Mouse (Mus musculus): ENCODE results near the gene 1810065E05Rik. TPM values are rescaled to one million over a fixed set of nuclear protein-coding genes. Genes with fewer than 3 reads are reported as not detected.

Gene 1810065E05Rik
- total RNA-seq (2022) = not detected

GRCm38 (mm10) chr11:58420815-58421214 is at the start of gene 1810065E05Rik:
1810065E05Rik (plus strand) TSS chr11:58421111.
- no peak for DNase-seq (ENCODE audit: low spot score)

GRCm38 (mm10) chr11:58377273-58377672 is 43.6 kb upstream of the 1810065E05Rik start:
- no peak for DNase-seq (ENCODE audit: low spot score)

GRCm38 (mm10) chr11:58377686-58378085 is 43.2 kb upstream of the 1810065E05Rik start:
- DNase-seq (ENCODE audit: low spot score) = no peak

GRCm38 (mm10) chr11:58378763-58379278 is 42.1 kb upstream of the 1810065E05Rik start, which contains the start of gene Lypd8:
Lypd8 (plus strand) TSS chr11:58379043.
- DNase-seq (ENCODE audit: low spot score) = no peak

GRCm38 (mm10) chr11:58379516-58379915 is 41.4 kb upstream of the 1810065E05Rik start:
- no peak for DNase-seq (ENCODE audit: low spot score)

GRCm38 (mm10) chr11:58382471-58382870 is 38.4 kb upstream of the 1810065E05Rik start:
- DNase-seq (ENCODE audit: low spot score) = no peak

GRCm38 (mm10) chr11:58399985-58400645 is 20.8 kb upstream of the 1810065E05Rik start:
- DNase-seq (ENCODE audit: low spot score) = no peak

- no peak for DNase-seq (ENCODE audit: low spot score)
Observed at GRCm38 (mm10) chr11:58400655-58401054, 20.3 kb upstream of the 1810065E05Rik start.

GRCm38 (mm10) chr11:58408066-58408465 is 12.8 kb upstream of the 1810065E05Rik start:
- DNase-seq (ENCODE audit: low spot score) = no peak

- no peak for DNase-seq (ENCODE audit: low spot score)
Observed at GRCm38 (mm10) chr11:58418336-58418735, 2.6 kb upstream of the 1810065E05Rik start.

- DNase-seq (ENCODE audit: low spot score) = no peak
Observed at GRCm38 (mm10) chr11:58432259-58432658, 11.3 kb downstream of the 1810065E05Rik start, which contains the start of gene Gm12253. Gm12253 (plus strand) TSS chr11:58432559.

GRCm38 (mm10) chr11:58437866-58438265 is 17.0 kb downstream of the 1810065E05Rik start:
- no peak for DNase-seq (ENCODE audit: low spot score)

- DNase-seq (ENCODE audit: low spot score) = no peak
Observed at GRCm38 (mm10) chr11:58452759-58453158, 31.8 kb downstream of the 1810065E05Rik start, which contains the start of gene Lypd9. Lypd9 (minus strand) TSS chr11:58452923.

GRCm38 (mm10) chr11:58453592-58453991 is 32.7 kb downstream of the 1810065E05Rik start:
- DNase-seq (ENCODE audit: low spot score) = no peak

- no peak for DNase-seq (ENCODE audit: low spot score)
Observed at GRCm38 (mm10) chr11:58462170-58462569, 41.3 kb downstream of the 1810065E05Rik start, which contains the start of gene Olfr30. Olfr30 (minus strand) TSS chr11:58462270.

Other genes starting within 250 kb of the 1810065E05Rik start
- gene Mrpl22, start 249.4 kb upstream of the 1810065E05Rik start, total RNA-seq (2022) = 10 to 100 TPM; 45.6 to 62.3 (median 52.4) TPM
- 10 to 100 TPM in 2 of 4 experiments, 1 to 10 TPM in 2; 8.5 to 10.9 (median 9.5) TPM for gene Igtp, start 221.6 kb upstream of the 1810065E05Rik start, total RNA-seq (2022)
- gene Irgm2, start 221.5 kb upstream of the 1810065E05Rik start, total RNA-seq (2022) = 10 to 100 TPM; 10.8 to 11.6 (median 11.5) TPM
- gene 4930438A08Rik, start 146.3 kb upstream of the 1810065E05Rik start, total RNA-seq (2022) = not detected
- gene Zfp692, start 114.0 kb upstream of the 1810065E05Rik start, total RNA-seq (2022) = 1 to 10 TPM; 3.0 to 5.0 (median 3.5) TPM
- 10 to 100 TPM; 41.4 to 45.8 (median 45.2) TPM for gene Zfp672, start 90.8 kb upstream of the 1810065E05Rik start, total RNA-seq (2022)
- gene Sh3bp5l, start 90.4 kb upstream of the 1810065E05Rik start, total RNA-seq (2022) = 10 to 100 TPM; 25.4 to 36.8 (median 30.4) TPM
- gene Lypd8, start 42.1 kb upstream of the 1810065E05Rik start, total RNA-seq (2022) = not detected
- gene Gm12253, start 11.4 kb downstream of the 1810065E05Rik start, total RNA-seq (2022) = not detected
- not detected for gene Lypd9, start 31.8 kb downstream of the 1810065E05Rik start, total RNA-seq (2022)
- not detected for gene Olfr30, start 41.2 kb downstream of the 1810065E05Rik start, total RNA-seq (2022)
- not detected for gene Olfr332, start 71.4 kb downstream of the 1810065E05Rik start, total RNA-seq (2022)
- not detected for gene Olfr331, start 81.5 kb downstream of the 1810065E05Rik start, total RNA-seq (2022)
- gene Olfr330, start 113.7 kb downstream of the 1810065E05Rik start, total RNA-seq (2022) = not detected
- gene Olfr329-ps, start 125.3 kb downstream of the 1810065E05Rik start, total RNA-seq (2022) = not detected
- gene Olfr328, start 134.5 kb downstream of the 1810065E05Rik start, total RNA-seq (2022) = not detected
- not detected for gene Olfr224, start 149.4 kb downstream of the 1810065E05Rik start, total RNA-seq (2022)
- not detected for gene Olfr325, start 156.6 kb downstream of the 1810065E05Rik start, total RNA-seq (2022)
- not detected for gene Olfr324, start 174.0 kb downstream of the 1810065E05Rik start, total RNA-seq (2022)
- gene 2210407C18Rik, start 195.0 kb downstream of the 1810065E05Rik start, total RNA-seq (2022) = 1 to 10 TPM; 3.2 to 9.2 (median 6.2) TPM
- gene Olfr323, start 209.4 kb downstream of the 1810065E05Rik start, total RNA-seq (2022) = not detected
- gene Trim58, start 219.4 kb downstream of the 1810065E05Rik start, total RNA-seq (2022) = not detected
- not detected for gene Olfr322, start 237.7 kb downstream of the 1810065E05Rik start, total RNA-seq (2022)

Data from heart, adult 8-10 months (tissue).